Mouse (Mus musculus) MEL (cell line): ENCODE measurements at regions not wholly inside any gene's neighbourhood (a gene's known extent, or its start where the extent isn't known, plus 50 kb on each side); places are given as distances from the start of the nearest gene placed in this dataset.

Experiments
- DNase-seq: peaks from one replicate; pipeline ENCODE4 v3.0.0; 2011; ENCODE audit warnings: low read depth, low spot score
- H3K27ac ChIP-seq: 2 replicates; pipeline ENCODE4 v1.5.1; 2012; ENCODE audit warnings: low read depth, mild to moderate bottlenecking, control low read depth, low read length, moderate library complexity; ENCODE audit not compliant: control insufficient read depth
- H3K27me3 ChIP-seq, 2 experiments: fragments of 150-350 bp in 1 of 2; sonication (generic) in 1 of 2; 2 replicates each; pipeline ENCODE4 v1.6.1; 2012; ENCODE audit warnings: low read length in 2 of 2, mild to moderate bottlenecking in 2 of 2, improper control_type of control experiment in 1 of 2, moderate library complexity in 1 of 2; ENCODE audit not compliant: insufficient read depth in 2 of 2, control insufficient read depth in 1 of 2
- H3K36me3 ChIP-seq, 2 experiments: 2 replicates each; pipeline ENCODE4 v1.6.1; 2012 to 2014; ENCODE audit warnings: low read length in 2 of 2, improper control_type of control experiment in 1 of 2, inconsistent platforms in 1 of 2, mild to moderate bottlenecking in 1 of 2; ENCODE audit not compliant: insufficient read depth in 2 of 2, control insufficient read depth in 1 of 2
- H3K4me1 ChIP-seq, 2 experiments: fragments of 150-350 bp in 1 of 2; sonication (generic) in 1 of 2; 2 replicates each; pipeline ENCODE4 v1.6.1; 2012; ENCODE audit warnings: low read length in 2 of 2, improper control_type of control experiment in 1 of 2, mild to moderate bottlenecking in 1 of 2; ENCODE audit not compliant: insufficient read depth in 2 of 2, control insufficient read depth in 1 of 2
- H3K4me3 ChIP-seq, 2 experiments: fragments of 150-350 bp in 1 of 2; sonication (generic) in 1 of 2; 2 replicates each; pipeline ENCODE4 v1.5.1; 2012; ENCODE audit warnings: low read depth in 2 of 2, low read length in 2 of 2, mild to moderate bottlenecking in 2 of 2, moderate library complexity in 2 of 2, control low read depth in 1 of 2, improper control_type of control experiment in 1 of 2; ENCODE audit not compliant: control insufficient read depth in 1 of 2, insufficient read depth in 1 of 2
- H3K79me2 ChIP-seq: 2 replicates; pipeline ENCODE4 v1.6.1; 2012; ENCODE audit warnings: mild to moderate bottlenecking, low read length, moderate library complexity; ENCODE audit not compliant: control insufficient read depth, poor library complexity, insufficient read depth
- H3K9ac ChIP-seq: 2 replicates; pipeline ENCODE4 v1.6.1; 2012; ENCODE audit warnings: low read depth, mild to moderate bottlenecking, control low read depth, low read length, moderate library complexity; ENCODE audit not compliant: control insufficient read depth, poor library complexity, severe bottlenecking
- H3K9me3 ChIP-seq: fragments of 150-350 bp; sonication (generic); replicated peaks from 2 replicates; pipeline ENCODE4 v1.6.1; 2012; ENCODE audit warnings: mild to moderate bottlenecking, low read length, improper control_type of control experiment, moderate library complexity; ENCODE audit not compliant: insufficient read depth
- BHLHE40 ChIP-seq: IDR thresholded peaks from 2 replicates; pipeline ENCODE4 v1.6.1; 2012; ENCODE audit warnings: low read depth, mild to moderate bottlenecking, inconsistent platforms, low read length, improper control_type of control experiment, borderline replicate concordance
- E2F4 ChIP-seq: IDR thresholded peaks from 2 replicates; pipeline ENCODE4 v1.6.1; 2011; ENCODE audit warnings: low read depth, low read length, improper control_type of control experiment, borderline replicate concordance
- HCFC1 ChIP-seq: IDR thresholded peaks from 2 replicates; pipeline ENCODE4 v1.6.1; 2012; ENCODE audit warnings: low read depth, mild to moderate bottlenecking, inconsistent platforms, low read length, improper control_type of control experiment, moderate library complexity
- MAFK ChIP-seq: IDR thresholded peaks from 2 replicates; pipeline ENCODE4 v1.6.1; 2011; ENCODE audit warnings: low read depth, mild to moderate bottlenecking, low read length, improper control_type of control experiment, borderline replicate concordance
- MAZ ChIP-seq: IDR thresholded peaks from 2 replicates; pipeline ENCODE4 v1.6.1; 2012; ENCODE audit warnings: low read depth, mild to moderate bottlenecking, inconsistent platforms, low read length, improper control_type of control experiment
- NELFE ChIP-seq: IDR thresholded peaks from 2 replicates; pipeline ENCODE4 v1.6.1; 2011; ENCODE audit warnings: low read depth, low read length, improper control_type of control experiment
- POLR2AphosphoS2 ChIP-seq: IDR thresholded peaks from 2 replicates; pipeline ENCODE4 v1.6.1; 2011; ENCODE audit warnings: low read length, improper control_type of control experiment
- POLR2AphosphoS5 ChIP-seq: IDR thresholded peaks from 2 replicates; pipeline ENCODE4 v1.6.1; 2012; ENCODE audit warnings: low read depth, borderline replicate concordance, mild to moderate bottlenecking, inconsistent platforms, low read length, moderate library complexity, mixed read lengths
- RCOR1 ChIP-seq: IDR thresholded peaks from 2 replicates; pipeline ENCODE4 v1.6.1; 2012; ENCODE audit warnings: low read depth, mild to moderate bottlenecking, inconsistent platforms, low read length, improper control_type of control experiment
- SMC3 ChIP-seq: IDR thresholded peaks from 2 replicates; pipeline ENCODE4 v1.6.1; 2011; ENCODE audit warnings: low read depth, low read length, improper control_type of control experiment
- TAL1 ChIP-seq: IDR thresholded peaks from 2 replicates; pipeline ENCODE4 v1.6.1; 2012; ENCODE audit warnings: mild to moderate bottlenecking, inconsistent platforms, low read length, moderate library complexity, mixed read lengths

GRCm38 (mm10) chr14:47897907-47898530 is 222.6 kb upstream of the Peli2 start:
- no peak for TF ChIP-seq SMC3
- TF ChIP-seq, all 39 proteins: peak for 0
- H3K4me1 ChIP-seq, result no peaks in the 10 kb centered on the region

GRCm38 (mm10) chr14:47898605-47899004 is 222.0 kb upstream of the Peli2 start:
- Histone ChIP-seq H3K27me3 (no peaks in the 10 kb centered on the region), H3K36me3 (no peaks in the 10 kb centered on the region), H3K27ac (no peak overlapping the region), H3K79me2 (no peaks in the 10 kb centered on the region), H3K4me1 (no peaks in the 10 kb centered on the region), H3K9ac (no peak overlapping the region), H3K9me3 (no peaks in the 10 kb centered on the region), H3K4me3 (no peak overlapping the region)
- no peak for TF ChIP-seq RCOR1
- TF ChIP-seq MAFK, result no peak
- TF ChIP-seq POLR2AphosphoS2, result no peak
- TF ChIP-seq E2F4, result no peak
- no peak for TF ChIP-seq NELFE
- no peak for TF ChIP-seq MAZ
- no peak for TF ChIP-seq TAL1
- TF ChIP-seq POLR2AphosphoS5, result no peak
- no peak for DNase-seq

More at GRCm38 (mm10) chr14:47897907-47898530, 222.6 kb upstream of the Peli2 start:
- no peak overlapping the region for H3K9ac ChIP-seq
- no peaks in the 10 kb centered on the region for H3K27me3 ChIP-seq
- DNase-seq, result no peak
- no peaks in the 10 kb centered on the region for H3K9me3 ChIP-seq
- H3K27ac ChIP-seq, result no peak overlapping the region
- no peaks in the 10 kb centered on the region for H3K36me3 ChIP-seq
- H3K79me2 ChIP-seq, result no peaks in the 10 kb centered on the region
- no peak overlapping the region for H3K4me3 ChIP-seq

- no peaks in the 10 kb centered on the region for H3K4me1 ChIP-seq
- TF ChIP-seq HCFC1 (no peak), BHLHE40 (no peak), TAL1 (no peak), POLR2AphosphoS2 (no peak)
- H3K27ac ChIP-seq, result no peak overlapping the region
- H3K36me3 ChIP-seq, result no peaks in the 10 kb centered on the region
- H3K9ac ChIP-seq, result no peak overlapping the region
- no peak overlapping the region for H3K4me3 ChIP-seq
- H3K27me3 ChIP-seq, result no peaks in the 10 kb centered on the region
- DNase-seq, result no peak
- H3K79me2 ChIP-seq, result no peaks in the 10 kb centered on the region
- H3K9me3 ChIP-seq, result no peaks in the 10 kb centered on the region
Measured at GRCm38 (mm10) chr14:47905334-47905733, 215.3 kb upstream of the Peli2 start.
